Mouse (Mus musculus) gonadal fat pad, adult 2 months (tissue): ENCODE data around the gene Wdr74. TPM values are rescaled to one million over a fixed set of nuclear protein-coding genes. Genes with fewer than 3 reads are reported as not detected.
"Not testable (repeated sequence)": the region's sequence is repeated elsewhere in the genome, so short reads cannot be mapped to it uniquely, and the experiment has no call there.

ENCODE experiments used
- DNase-seq: peaks from one replicate; pipeline ENCODE4 v3.0.0-alpha.2; 2012; ENCODE audit warnings: low read depth
- polyA plus RNA-seq: library from polyadenylated mRNA; depleted of rRNA; stranded (reverse); fragments of >200 nt; gene quantifications from 2 replicates; pipeline ENCODE4 v1.2.3, GENCODE M21; 2012

The Wdr74 gene
- polyA plus RNA-seq, 1 experiment, result 32.2 TPM

DNA sequence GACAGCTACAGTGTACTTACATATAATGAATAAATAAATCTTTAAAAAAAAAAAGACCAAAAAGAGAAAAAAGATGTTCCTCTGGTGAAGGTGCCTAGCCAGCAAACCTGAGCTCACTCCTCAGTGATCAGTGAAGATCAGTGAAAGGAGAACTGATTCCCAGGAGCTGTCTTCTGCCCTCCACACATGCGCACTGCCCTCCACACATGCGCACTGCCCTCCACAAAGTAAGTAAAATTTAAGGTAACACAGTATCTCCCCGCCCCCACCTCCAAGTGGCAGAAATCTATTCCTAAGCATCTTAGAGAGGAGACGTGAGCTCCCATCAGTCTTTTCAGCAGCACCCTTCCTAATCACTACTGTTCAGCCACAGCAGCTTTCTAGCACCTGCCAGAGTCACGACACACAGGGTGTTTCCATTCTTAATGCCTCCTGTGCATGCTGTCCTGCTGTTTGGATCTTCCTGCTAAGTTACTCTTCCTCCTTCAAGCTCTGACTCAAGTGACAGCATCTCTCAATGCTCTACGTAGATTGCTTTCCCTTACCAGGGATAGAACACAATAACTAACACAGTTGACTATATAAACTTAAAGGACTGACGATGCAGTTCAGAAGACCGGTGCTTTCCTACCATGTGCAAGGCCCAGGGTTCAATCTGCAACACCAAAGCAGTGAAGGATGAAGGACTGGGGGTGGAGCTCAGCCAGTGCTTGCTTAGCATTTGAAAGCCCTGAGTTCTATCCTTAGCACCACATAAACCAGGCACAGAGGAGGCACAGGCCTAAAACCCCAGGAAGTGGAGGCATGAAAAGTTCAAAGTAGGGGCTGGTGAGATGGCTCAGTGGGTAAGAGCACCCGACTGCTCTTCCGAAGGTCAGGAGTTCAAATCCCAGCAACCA lies 19.5 kb upstream of the Wdr74 start:
- no peak for DNase-seq

DNA sequence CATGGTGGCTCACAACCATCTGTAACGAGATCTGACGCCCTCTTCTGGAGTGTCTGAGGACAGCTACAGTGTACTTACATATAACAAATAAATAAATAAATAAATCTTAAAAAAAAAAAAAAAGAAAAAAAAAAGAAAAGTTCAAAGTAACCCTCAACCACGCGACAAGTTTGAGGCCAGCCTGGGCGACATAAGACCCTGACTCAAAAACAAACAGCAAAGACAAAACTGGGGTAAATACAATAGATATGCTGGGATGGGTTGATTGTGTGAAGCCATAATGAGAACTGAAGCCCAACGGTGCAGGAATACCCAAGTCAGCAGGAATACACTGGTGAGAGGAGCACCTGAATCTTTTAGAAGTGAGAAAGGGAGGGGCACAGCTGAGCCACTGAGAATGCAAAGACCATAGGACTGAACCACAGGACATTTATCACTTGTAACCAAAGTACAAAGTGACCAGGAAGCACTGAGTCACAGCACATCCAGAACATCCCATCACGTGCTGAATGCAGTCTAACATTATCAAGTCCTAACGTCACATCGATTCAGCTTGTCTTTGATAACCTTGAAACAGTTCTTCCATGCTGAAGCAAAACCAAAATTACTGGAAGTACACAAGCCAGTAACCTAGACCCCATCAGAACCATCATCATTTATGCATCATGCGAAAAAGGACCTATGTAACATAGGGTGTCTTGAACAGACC lies 18.7 kb upstream of the Wdr74 start:
- DNase-seq, result no peak

- no peak for DNase-seq
Measured at GRCm38 (mm10) chr19:8718357-8718756, 17.3 kb upstream of the Wdr74 start.

- DNase-seq, result not testable (repeated sequence)
Measured at GRCm38 (mm10) chr19:8719037-8719436, 16.6 kb upstream of the Wdr74 start.

GRCm38 (mm10) chr19:8721378-8721777 lies 14.2 kb upstream of the Wdr74 start:
- DNase-seq, result no peak

GRCm38 (mm10) chr19:8722021-8722420 lies 13.6 kb upstream of the Wdr74 start:
- DNase-seq, result no peak

DNA sequence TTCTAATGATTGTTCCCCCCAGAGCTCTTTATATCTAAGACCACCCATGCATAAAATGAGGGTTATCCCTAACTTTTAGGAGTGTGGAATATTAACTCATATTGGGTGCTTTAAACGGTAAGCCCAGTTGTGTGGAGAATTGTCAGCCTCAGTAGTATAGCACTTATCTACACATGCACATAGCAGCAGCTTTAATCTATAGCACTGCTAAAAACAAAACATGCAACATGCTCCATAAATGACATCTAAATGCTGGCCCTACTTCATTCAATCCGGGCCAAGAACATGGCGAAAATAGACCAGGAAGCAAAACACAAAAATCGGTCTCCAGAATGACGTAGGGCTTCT lies 13.1 kb upstream of the Wdr74 start:
- DNase-seq, result no peak

DNA sequence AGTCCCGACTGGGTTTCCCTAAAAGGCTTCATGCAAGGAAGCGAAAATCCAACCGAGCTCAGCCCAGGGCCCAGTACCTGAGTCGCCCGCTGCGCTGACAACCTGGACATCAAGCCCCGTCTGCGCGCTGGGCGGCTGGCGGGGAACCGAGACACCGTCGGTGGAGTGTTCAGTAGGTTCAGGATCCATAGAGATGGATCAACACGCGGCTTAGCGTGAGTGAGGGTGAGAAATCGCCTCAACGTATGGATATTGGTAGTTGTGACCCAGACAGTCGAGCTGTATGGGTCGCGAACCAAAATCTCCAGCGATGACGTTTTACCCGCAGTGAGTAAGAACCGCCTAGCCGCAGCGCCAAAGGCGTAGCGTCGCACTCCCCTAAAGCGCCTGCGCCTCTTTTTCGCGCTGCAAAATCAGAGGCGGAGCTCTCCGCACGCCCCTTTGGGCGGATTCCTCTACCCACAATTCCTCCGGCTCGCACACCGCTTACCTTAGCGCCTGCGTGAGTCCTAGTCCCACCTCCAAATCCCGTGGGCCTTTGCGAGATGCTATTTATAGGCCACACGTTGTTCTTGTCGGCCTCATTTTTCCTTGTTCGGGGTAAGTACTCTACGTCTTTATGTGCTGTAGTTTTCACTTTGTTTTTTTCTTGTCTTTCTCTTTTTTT lies 12.6 kb upstream of the Wdr74 start, which contains the start of gene Slc3a2:
Gene Slc3a2, minus strand, starts transcription at position 463 of the 667 bp plus-strand sequence.
- DNase-seq, result no peak

DNA sequence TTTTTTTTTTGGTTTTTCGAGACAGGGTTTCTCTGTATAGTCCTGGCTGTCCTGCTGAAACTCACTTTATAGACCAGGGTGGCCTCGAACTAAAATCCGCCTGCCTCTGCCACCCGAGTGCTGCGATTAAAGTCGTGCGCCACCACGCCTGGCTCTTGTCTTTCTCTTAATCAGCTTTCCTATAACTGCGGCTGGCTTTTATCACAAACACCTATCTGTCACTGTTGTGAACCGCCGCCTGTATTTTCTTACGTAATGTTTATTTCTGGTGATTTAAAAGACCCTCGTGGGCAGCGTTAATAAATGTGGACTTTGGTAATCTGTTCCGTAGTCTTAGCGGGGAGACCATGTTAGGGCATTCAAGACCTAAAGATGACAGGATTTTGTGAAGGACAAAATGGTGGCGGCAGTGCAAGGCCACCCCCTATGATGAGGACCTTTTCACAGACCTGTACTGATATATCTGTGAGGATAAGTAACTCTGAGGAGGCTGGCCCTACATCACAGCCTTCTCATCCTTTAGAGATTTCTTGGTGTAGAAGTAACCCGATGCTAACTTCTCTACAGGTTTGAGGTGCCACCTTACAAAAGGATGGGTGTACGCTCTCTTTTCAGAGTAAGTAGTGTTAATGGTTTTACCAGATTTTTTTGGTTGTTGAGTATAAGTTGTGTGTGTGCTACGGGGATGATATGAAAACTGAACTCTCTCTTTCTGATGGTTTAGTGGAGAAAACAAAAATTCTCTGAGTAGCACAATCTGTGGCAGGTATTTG lies 11.9 kb upstream of the Wdr74 start:
- no peak for DNase-seq

GRCm38 (mm10) chr19:8724392-8724791 lies 11.2 kb upstream of the Wdr74 start:
- no peak for DNase-seq

GRCm38 (mm10) chr19:8725081-8725613 lies 10.5 kb upstream of the Wdr74 start:
- DNase-seq, result no peak

- no peak for DNase-seq
Measured at GRCm38 (mm10) chr19:8726609-8727390, 8.8 kb upstream of the Wdr74 start.

DNA sequence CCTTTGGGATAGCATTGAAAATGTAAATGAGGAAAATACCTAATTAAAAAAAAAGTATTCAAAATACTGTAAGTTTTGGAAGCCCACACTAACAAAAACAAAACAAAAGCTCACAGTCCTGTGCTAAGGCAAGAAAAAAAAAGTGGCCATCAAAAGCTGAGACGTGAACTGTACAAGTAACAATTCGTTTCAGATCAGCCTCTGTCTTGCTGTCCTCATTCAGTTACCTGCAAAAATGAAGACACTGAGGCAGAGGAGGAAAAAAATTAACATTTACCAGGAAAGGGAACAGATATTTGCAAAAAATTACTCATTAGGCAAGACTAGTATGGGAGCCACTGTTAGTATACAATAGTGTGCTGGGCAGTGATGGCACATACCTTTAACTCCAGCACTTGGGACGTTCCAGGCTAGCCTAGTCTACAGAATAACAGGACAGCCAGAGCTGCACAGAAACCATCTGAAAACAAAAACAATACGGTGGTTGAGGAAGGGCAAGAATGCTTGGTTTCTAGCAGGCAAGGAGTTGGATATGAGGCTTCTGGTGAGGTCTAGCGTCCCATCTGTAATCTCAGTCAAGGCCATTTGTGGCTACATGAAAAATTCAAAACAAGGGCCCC lies 8.0 kb upstream of the Wdr74 start:
- no peak for DNase-seq

DNA sequence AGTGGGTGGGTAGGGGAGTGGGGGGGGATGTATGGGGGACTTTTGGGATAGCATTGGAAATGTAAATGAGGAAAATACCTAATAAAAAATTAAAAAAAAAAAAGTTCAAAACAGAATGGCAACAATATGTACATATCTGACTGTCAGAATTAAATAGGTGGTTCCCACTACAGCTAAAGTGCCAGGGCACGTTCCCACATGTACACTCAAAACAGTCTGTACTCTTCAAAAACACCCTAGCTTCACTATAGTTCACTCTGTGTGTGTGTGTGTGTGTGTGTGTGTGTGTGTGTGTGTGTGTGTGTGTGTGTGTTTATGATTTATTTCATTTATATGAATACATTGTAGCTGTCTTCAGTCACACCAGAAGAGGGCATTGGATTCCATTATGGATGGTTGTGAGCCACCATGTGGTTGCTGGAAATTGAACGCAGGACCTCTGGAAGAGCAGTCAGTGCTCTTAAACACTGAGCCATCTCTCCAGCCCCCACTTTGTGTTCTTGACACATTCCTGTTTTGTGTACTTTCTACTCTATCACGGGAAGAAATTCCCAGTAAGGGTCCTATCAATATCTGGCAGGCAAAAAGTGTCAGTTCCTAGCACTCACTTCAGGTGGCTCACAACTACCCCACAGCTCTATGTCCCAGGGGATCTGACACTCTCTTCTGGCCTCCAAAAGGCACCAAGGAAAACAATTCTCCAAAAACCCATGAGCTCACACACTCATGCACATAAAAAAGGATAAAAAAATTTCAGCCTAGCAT lies 7.1 kb upstream of the Wdr74 start:
- not testable (repeated sequence) for DNase-seq

GRCm38 (mm10) chr19:8734334-8734733 lies 1.3 kb upstream of the Wdr74 start:
- DNase-seq, result no peak

DNA sequence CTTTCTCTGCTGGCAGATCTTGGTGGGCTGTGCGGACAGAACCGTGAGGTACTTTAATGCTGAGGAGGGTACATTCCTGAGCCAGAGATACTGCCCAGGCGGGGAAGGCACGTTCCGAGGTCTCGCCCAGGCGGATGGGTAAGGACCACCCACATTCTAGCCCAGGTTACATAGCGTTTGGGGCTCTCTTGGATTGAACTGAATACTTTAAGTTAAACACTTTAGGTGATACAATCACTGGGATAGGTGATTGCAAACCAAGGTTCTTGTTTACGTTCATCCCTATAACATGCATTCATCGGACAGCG lies 487 bp downstream of the Wdr74 start:
- no peak for DNase-seq

- DNase-seq, result no peak
Measured at GRCm38 (mm10) chr19:8738911-8739310, 3.3 kb downstream of the Wdr74 start.

DNA sequence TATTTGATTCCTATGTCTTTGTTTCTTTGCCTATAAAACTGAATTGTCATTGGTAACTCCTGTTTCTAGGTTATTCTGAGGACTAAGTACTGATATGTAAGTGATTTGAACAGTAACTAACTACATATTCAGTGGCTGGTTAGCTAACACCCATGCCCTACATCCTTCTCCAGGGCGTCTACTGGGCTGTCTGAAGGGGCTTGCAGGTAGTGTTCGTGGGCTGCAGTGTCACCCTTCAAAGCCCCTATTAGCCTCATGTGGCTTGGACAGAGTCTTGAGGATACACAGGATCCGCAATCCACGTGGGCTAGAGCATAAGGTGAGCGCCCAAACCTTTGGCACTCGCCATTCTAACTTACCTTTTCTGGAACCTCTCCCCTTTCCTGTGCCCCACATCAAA lies 4.0 kb downstream of the Wdr74 start:
- DNase-seq, result no peak

DNA sequence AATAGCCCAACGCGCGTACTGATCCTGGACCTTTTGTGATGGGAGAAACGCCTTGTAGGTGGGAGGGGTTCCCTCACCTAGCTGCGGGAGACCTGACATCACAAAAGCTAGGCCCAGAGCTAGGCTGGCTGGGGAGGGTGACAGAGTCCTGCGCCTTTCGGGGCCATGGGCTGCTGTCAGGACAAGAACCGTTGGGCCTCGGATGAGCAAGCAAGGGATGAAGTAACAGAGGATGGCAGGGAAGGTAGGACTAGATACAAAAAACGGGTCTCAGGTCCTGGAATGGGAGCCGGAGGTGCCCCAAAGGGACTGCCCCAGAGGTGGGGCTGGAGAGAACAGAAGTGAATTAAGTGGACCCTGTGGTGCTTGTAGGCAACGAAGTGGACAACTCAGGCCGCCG lies 5.0 kb downstream of the Wdr74 start, which contains the start of gene 1700092M07Rik:
Gene 1700092M07Rik, plus strand, starts transcription at position 116 of the 400 bp plus-strand sequence.
- no peak for DNase-seq
